Mouse (Mus musculus) heart, embryonic 14.5 days (tissue): ENCODE measurements around the gene Hk1. TPM values are rescaled to one million over a fixed set of nuclear protein-coding genes. Genes with fewer than 3 reads are reported as not detected.

Source experiments
- ATAC-seq: fragments of 200-750 bp; cut with Nextera tagmentation; 2 replicates; pipeline ENCODE4 v1.8.0; 2017; ENCODE audit warnings: low read depth, moderate TSS enrichment; ENCODE audit not compliant: insufficient number of reproducible peaks, insufficient read depth, low FRiP score
- H3K27ac ChIP-seq, 2 experiments: fragments of 200-500 bp in 1 of 2; fragments of 300-500 bp in 1 of 2; sonication (generic) in 1 of 2; replicated peaks in 1 of 2; 2 replicates each; pipeline ENCODE4 v1.5.1; 2012 to 2014; ENCODE audit warnings: low read depth in 2 of 2, low read length in 2 of 2, control low read depth in 1 of 2, mild to moderate bottlenecking in 1 of 2, mixed read lengths in 1 of 2; ENCODE audit not compliant: control insufficient read depth in 1 of 2, insufficient read depth in 1 of 2
- H3K27me3 ChIP-seq: fragments of 300-500 bp; sonication (generic); 2 replicates; pipeline ENCODE4 v1.6.1; 2014; ENCODE audit warnings: mild to moderate bottlenecking, low read length, control low read depth; ENCODE audit not compliant: control insufficient read depth, insufficient read depth
- H3K36me3 ChIP-seq: fragments of 300-500 bp; sonication (generic); 2 replicates; pipeline ENCODE4 v1.6.1; 2014; ENCODE audit warnings: mild to moderate bottlenecking, control low read depth, low read length, mixed read lengths; ENCODE audit not compliant: control insufficient read depth, insufficient read depth
- H3K4me1 ChIP-seq, 2 experiments: fragments of 200-500 bp in 1 of 2; fragments of 300-500 bp in 1 of 2; sonication (generic) in 1 of 2; 2 replicates each; pipeline ENCODE4 v1.6.1; 2012 to 2014; ENCODE audit warnings: low read length in 2 of 2, control low read depth in 1 of 2, mixed read lengths in 1 of 2; ENCODE audit not compliant: control insufficient read depth in 2 of 2, insufficient read depth in 2 of 2
- H3K4me2 ChIP-seq: fragments of 300-500 bp; sonication (generic); 2 replicates; pipeline ENCODE4 v1.6.1; 2014; ENCODE audit warnings: mild to moderate bottlenecking, low read length
- H3K4me3 ChIP-seq, 2 experiments: fragments of 200-500 bp in 1 of 2; fragments of 300-500 bp in 1 of 2; sonication (generic) in 1 of 2; 2 replicates each; pipeline ENCODE4 v1.5.1; 2012 to 2014; ENCODE audit warnings: low read length in 2 of 2, mild to moderate bottlenecking in 2 of 2, control low read depth in 1 of 2, low read depth in 1 of 2, moderate library complexity in 1 of 2; ENCODE audit not compliant: control insufficient read depth in 1 of 2, insufficient read depth in 1 of 2
- H3K9ac ChIP-seq: fragments of 300-500 bp; sonication (generic); 2 replicates; pipeline ENCODE4 v1.6.1; 2014; ENCODE audit warnings: mild to moderate bottlenecking, low read length
- H3K9me3 ChIP-seq: fragments of 300-500 bp; sonication (generic); 2 replicates; pipeline ENCODE4 v1.6.1; 2016; ENCODE audit warnings: low read length, control low read depth; ENCODE audit not compliant: control insufficient read depth
- WGBS: fragments of 180-500 bp; shearing (Covaris S2); extraction: QIAGEN DNeasy Blood & Tissue Kit; methylation state at CpG from one replicate; pipeline ENCODE4 v1.1.7; 2014; 5-methylcytosine and 5-hydroxymethylcytosine counted together
- polyA plus RNA-seq: library from polyadenylated mRNA; unstranded; fragments of >200 nt; fragmentation: Nextera tagmentation; extraction: Ambion mirVana; gene quantifications from 2 replicates; pipeline ENCODE4 v1.2.1, GENCODE M21; 2014

Hk1 gene
- polyA plus RNA-seq, 1 experiment from 2014 or later = 112 TPM

GRCm38 (mm10) chr10:62316467-62316866 is 63.2 kb downstream of the Hk1 start:
- no peak overlapping the region for H3K4me2 ChIP-seq
- H3K4me3 ChIP-seq = no peak overlapping the region
- no peak for ATAC-seq
- WGBS = 23% methylated on average over 8 of the region's 8 CpGs
- H3K9me3 ChIP-seq = no peaks in the 10 kb centered on the region
- H3K9ac ChIP-seq = no peak overlapping the region
- peaks cover 36% of the 10 kb centered on the region for H3K36me3 ChIP-seq
- H3K4me1 ChIP-seq = peaks cover 31 to 48% of the 10 kb centered on the region in 2 experiments
- H3K27me3 ChIP-seq = no peaks in the 10 kb centered on the region
- 0 out of 4 replicates have a peak overlapping the region, but pooled peaks of 1 of the 2 experiments have one; percentile 9 for H3K27ac ChIP-seq

GRCm38 (mm10) chr10:62313885-62314424 is 65.8 kb downstream of the Hk1 start:
- 50% methylated on average over 15 of the region's 15 CpGs for WGBS
- Histone ChIP-seq H3K27ac (peak overlapping the region in 1 of 2 experiments; percentile 39; a peak in 2 of 4 replicates), H3K27me3 (no peaks in the 10 kb centered on the region), H3K4me2 (no peak overlapping the region), H3K9me3 (no peaks in the 10 kb centered on the region), H3K9ac (peak overlapping the region; percentile 31; the same call in 1 of the 2 replicates), H3K4me1 (peaks cover 33 to 45% of the 10 kb centered on the region in 2 experiments), H3K36me3 (peaks cover 47% of the 10 kb centered on the region), H3K4me3 (no peak overlapping the region)
- no peak for ATAC-seq

GRCm38 (mm10) chr10:62313140-62313539 is 66.6 kb downstream of the Hk1 start:
- Histone ChIP-seq H3K27ac (no peak overlapping the region), H3K4me2 (no peak overlapping the region), H3K9ac (no peak overlapping the region), H3K27me3 (no peaks in the 10 kb centered on the region), H3K36me3 (peaks cover 54% of the 10 kb centered on the region), H3K4me3 (no peak overlapping the region), H3K9me3 (no peaks in the 10 kb centered on the region), H3K4me1 (peaks cover 33 to 42% of the 10 kb centered on the region in 2 experiments)
- 81% methylated on average over 8 of the region's 10 CpGs for WGBS
- no peak for ATAC-seq

- WGBS = 57% methylated on average over 6 of the region's 6 CpGs
- no peak for ATAC-seq
Observed at GRCm38 (mm10) chr10:62311464-62311863, 68.2 kb downstream of the Hk1 start.

GRCm38 (mm10) chr10:62310259-62311039 is 69.3 kb downstream of the Hk1 start:
- no peak for ATAC-seq
- no peaks in the 10 kb centered on the region for H3K27me3 ChIP-seq
- H3K36me3 ChIP-seq = peaks cover 63% of the 10 kb centered on the region
- 56% methylated on average over 10 of the region's 10 CpGs for WGBS
- peaks cover 17 to 38% of the 10 kb centered on the region in 2 experiments for H3K4me1 ChIP-seq
- 0 out of 2 replicates have a peak overlapping the region, but pooled peaks have one; percentile 18 for H3K9ac ChIP-seq
- no peaks in the 10 kb centered on the region for H3K9me3 ChIP-seq
- 0 out of 4 replicates have a peak overlapping the region, but pooled peaks of 1 of the 2 experiments have one; percentile 24 for H3K27ac ChIP-seq
- no peak overlapping the region for H3K4me3 ChIP-seq
- no peak overlapping the region for H3K4me2 ChIP-seq

More at GRCm38 (mm10) chr10:62311464-62311863, 68.2 kb downstream of the Hk1 start:
- H3K4me1 ChIP-seq = peaks cover 20 to 37% of the 10 kb centered on the region in 2 experiments
- H3K4me3 ChIP-seq = no peak overlapping the region
- peaks cover 66% of the 10 kb centered on the region for H3K36me3 ChIP-seq
- H3K4me2 ChIP-seq = no peak overlapping the region
- H3K27ac ChIP-seq = peak overlapping the region in 1 of 2 experiments; percentile 15; a peak in 2 of 4 replicates
- H3K9me3 ChIP-seq = no peaks in the 10 kb centered on the region
- no peak overlapping the region for H3K9ac ChIP-seq
- H3K27me3 ChIP-seq = no peaks in the 10 kb centered on the region

GRCm38 (mm10) chr10:62309593-62309992 is 70.1 kb downstream of the Hk1 start:
- Histone ChIP-seq H3K27ac (no peak overlapping the region), H3K36me3 (peaks cover 63% of the 10 kb centered on the region), H3K4me2 (no peak overlapping the region), H3K4me1 (peaks cover 17 to 36% of the 10 kb centered on the region in 2 experiments), H3K27me3 (no peaks in the 10 kb centered on the region), H3K4me3 (no peak overlapping the region), H3K9ac (no peak overlapping the region), H3K9me3 (no peaks in the 10 kb centered on the region)
- no peak for ATAC-seq
- WGBS = 85% methylated on average over 5 of the region's 5 CpGs

GRCm38 (mm10) chr10:62308896-62309491 is 70.7 kb downstream of the Hk1 start:
- Histone ChIP-seq H3K4me1 (peaks cover 12 to 30% of the 10 kb centered on the region in 2 experiments), H3K27me3 (no peaks in the 10 kb centered on the region), H3K36me3 (peaks cover 63% of the 10 kb centered on the region), H3K9ac (no peak overlapping the region), H3K27ac (no peak overlapping the region), H3K4me2 (no peak overlapping the region), H3K9me3 (no peaks in the 10 kb centered on the region), H3K4me3 (no peak overlapping the region)
- no peak for ATAC-seq
- WGBS = 91% methylated on average over 11 of the region's 11 CpGs
